In the genomic region with DNA sequence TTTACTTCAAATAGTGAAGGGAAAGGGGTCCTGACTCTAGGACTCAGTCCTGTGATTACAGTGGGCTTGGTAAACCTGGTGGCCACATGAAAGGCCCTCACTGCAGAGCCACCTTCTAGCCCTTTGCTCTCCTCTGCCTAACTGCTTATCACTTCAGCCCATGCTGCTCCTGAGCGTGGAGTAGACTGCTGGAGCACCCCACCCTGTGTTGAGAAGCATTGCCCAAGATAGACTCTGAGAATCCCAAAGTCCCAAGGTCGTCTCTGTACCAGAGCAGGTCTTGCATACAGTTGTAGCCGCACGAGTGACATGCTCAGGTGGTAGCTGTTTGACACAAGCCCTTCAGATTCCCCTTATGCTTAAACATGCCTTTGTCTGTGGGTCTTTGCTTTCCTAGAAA, we compare ENCODE assay signal across 10 mouse cellular contexts.
DNase-seq lines count a peak whose midpoint lies in the region; ATAC-seq and TF ChIP-seq lines count a peak whose summit lies in the region.
"Had no signal": no experiment of that assay in that cellular context is flagged by ENCODE, and none has a peak within 500 bp of the region (broad histone marks: within the 10 kb centered on the region; RNA-seq: fewer than 3 reads in every experiment).

No protein-coding gene starts in this region.

- peak overlapping the region; percentile 43 to 58 for H3K27ac ChIP-seq in heart, embryonic 14.5 days (replicated peaks in 1 of 2; ENCODE audit: control insufficient read depth in 1 of 2, insufficient read depth in 1 of 2, low read depth in 2 of 2, low read length in 2 of 2)
- 0 out of 2 replicates have a peak overlapping the region, but pooled peaks have one; percentile 40 for H3K27ac ChIP-seq in ES-Bruce4 (ENCODE audit: insufficient read depth, low read length)
- H3K27ac ChIP-seq in embryonic facial prominence, embryonic 15.5 days (replicated peaks) = peak overlapping the region; percentile 65
- H3K27ac ChIP-seq in liver, adult 2 months (replicated peaks; ENCODE audit: insufficient read depth, low read depth, low read length) = peak overlapping the region; percentile 14; the same call in 1 of the 2 replicates

- no peak for TF ChIP-seq EP300 in ES-Bruce4 (IDR thresholded peaks at IDR 0.05; ENCODE audit: insufficient read depth, low read depth, low read length)

- H3K9ac ChIP-seq in heart, embryonic 14.5 days (ENCODE audit: low read length) = peak overlapping the region; percentile 56
- H3K9ac ChIP-seq in ES-Bruce4 (ENCODE audit: low read depth, poor library complexity, severe bottlenecking) = no peak overlapping the region
- no peak overlapping the region for H3K9ac ChIP-seq in embryonic facial prominence, embryonic 15.5 days
- no peak overlapping the region for H3K9ac ChIP-seq in liver, adult 2 months (ENCODE audit: low read depth, low read length)

- peaks cover 18 to 54% of the 10 kb centered on the region in 2 experiments for H3K4me1 ChIP-seq in heart, embryonic 14.5 days (ENCODE audit: control insufficient read depth in 2 of 2, insufficient read depth in 2 of 2, low read length in 2 of 2)
- H3K4me1 ChIP-seq in ES-Bruce4 (ENCODE audit: control insufficient read depth, insufficient read depth, low read length) = peaks cover 8% of the 10 kb centered on the region
- H3K4me1 ChIP-seq in embryonic facial prominence, embryonic 15.5 days = peaks cover 60% of the 10 kb centered on the region
- peaks cover 20% of the 10 kb centered on the region for H3K4me1 ChIP-seq in liver, adult 2 months (ENCODE audit: control insufficient read depth, insufficient read depth, low read length)

- H3K4me2 ChIP-seq in heart, embryonic 14.5 days (ENCODE audit: low read length) = peak overlapping the region; percentile 67
- peak overlapping the region; percentile 31 for H3K4me2 ChIP-seq in embryonic facial prominence, embryonic 15.5 days (replicated peaks)

- no peaks in the 10 kb centered on the region for H3K36me3 ChIP-seq in heart, embryonic 14.5 days (ENCODE audit: control insufficient read depth, insufficient read depth, low read length)
- H3K36me3 ChIP-seq in ES-Bruce4 (ENCODE audit: control insufficient read depth, insufficient read depth, low read length, poor library complexity, severe bottlenecking) = no peaks in the 10 kb centered on the region
- H3K36me3 ChIP-seq in embryonic facial prominence, embryonic 15.5 days = no peaks in the 10 kb centered on the region
- no peaks in the 10 kb centered on the region for H3K36me3 ChIP-seq in liver, adult 2 months (ENCODE audit: control insufficient read depth, insufficient read depth, low read length)

- H3K79me2 ChIP-seq in liver, adult 2 months (ENCODE audit: control insufficient read depth, insufficient read depth, low read length) = peaks cover 29% of the 10 kb centered on the region

- no peak overlapping the region for H3K4me3 ChIP-seq in heart, embryonic 14.5 days (ENCODE audit: control insufficient read depth in 1 of 2, insufficient read depth in 1 of 2, low read depth in 1 of 2, low read length in 2 of 2)
- no peak overlapping the region for H3K4me3 ChIP-seq in ES-Bruce4 (ENCODE audit: low read depth, low read length)
- H3K4me3 ChIP-seq in embryonic facial prominence, embryonic 15.5 days (replicated peaks) = no peak overlapping the region
- no peak overlapping the region for H3K4me3 ChIP-seq in liver, adult 2 months (ENCODE audit: insufficient read depth, low read depth, low read length)

- no peak for ATAC-seq in heart, embryonic 14.5 days (ENCODE audit: insufficient number of reproducible peaks, insufficient read depth, low FRiP score, low read depth)
- ATAC-seq in embryonic facial prominence, embryonic 15.5 days (ENCODE audit: insufficient number of reproducible peaks, low FRiP score, low TSS enrichment, low read depth) = no peak

- TF ChIP-seq POLR2A in ES-Bruce4 (IDR thresholded peaks at IDR 0.05; ENCODE audit: insufficient read depth, low read length) = no peak
- no peak for TF ChIP-seq POLR2A in liver, adult 2 months (IDR thresholded peaks at IDR 0.05; ENCODE audit: extremely low read depth, insufficient read depth, low read length)

- no peaks in the 10 kb centered on the region for H3K27me3 ChIP-seq in heart, embryonic 14.5 days (ENCODE audit: control insufficient read depth, insufficient read depth, low read length)
- H3K27me3 ChIP-seq in ES-Bruce4 (ENCODE audit: control insufficient read depth, insufficient read depth, low read length, poor library complexity, severe bottlenecking) = no peaks in the 10 kb centered on the region
- H3K27me3 ChIP-seq in embryonic facial prominence, embryonic 15.5 days = no peaks in the 10 kb centered on the region
- H3K27me3 ChIP-seq in liver, adult 2 months (ENCODE audit: control insufficient read depth, insufficient read depth, low read length) = no peaks in the 10 kb centered on the region

- WGBS in heart, embryonic 14.5 days = 25% methylated on average over 4 of the region's 4 CpGs
- 66% methylated on average over 4 of the region's 4 CpGs for WGBS in embryonic facial prominence, embryonic 15.5 days
- 25% methylated on average over 4 of the region's 4 CpGs for WGBS in liver, adult 2 months

- no peaks in the 10 kb centered on the region for H3K9me3 ChIP-seq in heart, embryonic 14.5 days (ENCODE audit: control insufficient read depth, low read length)
- H3K9me3 ChIP-seq in ES-Bruce4 (replicated peaks; ENCODE audit: control insufficient read depth, insufficient read depth, low read length, poor library complexity, severe bottlenecking) = no peaks in the 10 kb centered on the region
- H3K9me3 ChIP-seq in embryonic facial prominence, embryonic 15.5 days (replicated peaks) = no peaks in the 10 kb centered on the region

- no peak for TF ChIP-seq CTCF in ES-Bruce4 (IDR thresholded peaks at IDR 0.05; ENCODE audit: low read depth, low read length)
- no peak for TF ChIP-seq CTCF in liver, adult 2 months (IDR thresholded peaks at IDR 0.05; ENCODE audit: low read depth, low read length)

- DNase-seq in heart, postnatal 36 days = no peak
- peak; percentile 75 for DNase-seq in liver, adult 2 months (ENCODE audit: extremely low read depth, low read depth, low spot score)
- no peak for DNase-seq in cerebellum, adult 18-20 months
- DNase-seq in cerebellum, adult 11-12 months = no peak
- no peak for DNase-seq in ovary, adult 18-20 months (ENCODE audit: low spot score)
- DNase-seq: layer of hippocampus, postnatal 36 days; retina, postnatal 1 day had no signal

- intact Hi-C loops in heart, postnatal 36 days (cut with DNase I) = loop anchor here (5.0 to 10.0 kb wide), 3 partner anchors 106 to 521 kb away; a partner anchor contains a TSS

Comparison
In these comparisons a context has a peak if more than half of its experiments do, and no peak if none do; other contexts are left out.
1. H3K27ac ChIP-seq: peak in every context shown above with its lines; median percentile 65 in embryonic facial prominence, embryonic 15.5 days; 50 in heart, embryonic 14.5 days; 40 in ES-Bruce4; 14 in liver, adult 2 months.